Mouse (Mus musculus) lung, postnatal 0 days (tissue): ENCODE data around the gene Fam71d.

ENCODE experiments used
- CTCF ChIP-seq: IDR thresholded peaks from 2 replicates; pipeline ENCODE4 v1.5.1; 2016; ENCODE audit warnings: antibody characterized with exemption, mild to moderate bottlenecking
- EP300 ChIP-seq: IDR thresholded peaks from 2 replicates; pipeline ENCODE4 v1.6.1; 2016; ENCODE audit warnings: antibody characterized with exemption, mild to moderate bottlenecking, control low read depth

- no peak for TF ChIP-seq CTCF
- TF ChIP-seq EP300: no peak
Measured at GRCm38 (mm10) chr12:78740289-78740688, 49.0 kb downstream of the Fam71d start.
